Mouse (Mus musculus) forebrain, embryonic 10.5 days (tissue): ENCODE measurements around the gene Hamp2. TPM values are rescaled to one million over a fixed set of nuclear protein-coding genes. Genes with fewer than 3 reads are reported as not detected.
"Not testable (repeated sequence)": the region's sequence is repeated elsewhere in the genome, so short reads cannot be mapped to it uniquely, and the experiment has no call there.

Experiments
- DNase-seq: peaks from one replicate; pipeline ENCODE4 v3.0.0-alpha.2; 2017; ENCODE audit warnings: low spot score; ENCODE audit errors: extremely low spot score
- H3K27ac ChIP-seq: fragments of 300-500 bp; sonication (generic); 2 replicates; pipeline ENCODE4 v1.5.1; 2016; ENCODE audit warnings: mild to moderate bottlenecking
- H3K27me3 ChIP-seq: fragments of 300-500 bp; sonication (generic); 2 replicates; pipeline ENCODE4 v1.6.1; 2016; ENCODE audit warnings: mild to moderate bottlenecking; ENCODE audit not compliant: poor library complexity, severe bottlenecking
- H3K36me3 ChIP-seq: fragments of 300-500 bp; sonication (generic); replicated peaks from 2 replicates; pipeline ENCODE4 v1.6.1; 2016; ENCODE audit warnings: mild to moderate bottlenecking, moderate library complexity
- H3K4me1 ChIP-seq: fragments of 300-500 bp; sonication (generic); 2 replicates; pipeline ENCODE4 v1.6.1; 2016
- H3K4me3 ChIP-seq: fragments of 300-500 bp; sonication (generic); 2 replicates; pipeline ENCODE4 v1.5.1; 2016; ENCODE audit warnings: mild to moderate bottlenecking, moderate library complexity
- H3K9me3 ChIP-seq: fragments of 300-500 bp; sonication (generic); 2 replicates; pipeline ENCODE4 v1.6.1; 2016; ENCODE audit warnings: mild to moderate bottlenecking, moderate library complexity
- WGBS: fragments of 180-500 bp; shearing (Covaris S2); methylation state at CpG from one replicate; pipeline ENCODE4 v1.1.7; 2016; 5-methylcytosine and 5-hydroxymethylcytosine counted together
- polyA plus RNA-seq: library from polyadenylated mRNA; unstranded; fragments of >200 nt; fragmentation: Nextera tagmentation; extraction: Ambion mirVana; gene quantifications from 2 replicates; pipeline ENCODE4 v1.2.1, GENCODE M21; 2016

Hamp2 gene
- polyA plus RNA-seq, 1 experiment from 2014 or later = not detected

- no peaks in the 10 kb centered on the region for H3K27me3 ChIP-seq
- H3K36me3 ChIP-seq = peaks cover 48% of the 10 kb centered on the region
- H3K4me1 ChIP-seq = no peaks in the 10 kb centered on the region
- 94% methylated on average over 7 of the region's 7 CpGs for WGBS
- no peak for DNase-seq
- H3K9me3 ChIP-seq = no peaks in the 10 kb centered on the region
- no peak overlapping the region for H3K4me3 ChIP-seq
- no peak overlapping the region for H3K27ac ChIP-seq
Observed at GRCm38 (mm10) chr7:30945876-30946275, 21.4 kb upstream of the Hamp2 start.

DNA sequence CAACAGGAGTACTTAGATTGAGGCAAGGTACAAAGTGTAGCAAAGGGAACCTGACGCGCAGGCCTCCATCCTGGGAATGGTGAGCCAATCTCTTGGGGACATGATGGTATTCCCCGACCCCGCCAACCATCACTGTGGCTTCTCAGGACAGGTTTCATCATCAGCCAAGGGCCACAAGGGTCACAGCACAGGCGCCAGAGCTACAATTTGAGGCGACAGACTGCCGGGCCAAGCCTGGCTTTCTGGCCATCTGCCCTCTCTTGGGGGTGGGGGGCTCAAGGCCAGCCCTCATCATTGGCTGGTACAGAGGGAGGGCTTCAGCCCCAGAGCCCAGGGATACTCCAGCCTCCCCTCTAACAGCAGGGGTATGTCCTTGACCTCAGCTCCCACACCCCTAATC, 21.0 kb upstream of the Hamp2 start:
- DNase-seq, H3K27me3 ChIP-seq, H3K4me1 ChIP-seq, H3K9me3 ChIP-seq, H3K4me3 ChIP-seq, H3K27ac ChIP-seq: not testable (repeated sequence)
- 94% methylated on average over 7 of the region's 7 CpGs for WGBS
- H3K36me3 ChIP-seq = peaks cover 44% of the 10 kb centered on the region

GRCm38 (mm10) chr7:30944706-30945105, 20.2 kb upstream of the Hamp2 start:
- WGBS = 74% methylated on average over 2 of the region's 2 CpGs
- not testable (repeated sequence) for H3K4me3 ChIP-seq, H3K27ac ChIP-seq, H3K9me3 ChIP-seq, H3K27me3 ChIP-seq, H3K4me1 ChIP-seq, DNase-seq
- peaks cover 37% of the 10 kb centered on the region for H3K36me3 ChIP-seq

DNA sequence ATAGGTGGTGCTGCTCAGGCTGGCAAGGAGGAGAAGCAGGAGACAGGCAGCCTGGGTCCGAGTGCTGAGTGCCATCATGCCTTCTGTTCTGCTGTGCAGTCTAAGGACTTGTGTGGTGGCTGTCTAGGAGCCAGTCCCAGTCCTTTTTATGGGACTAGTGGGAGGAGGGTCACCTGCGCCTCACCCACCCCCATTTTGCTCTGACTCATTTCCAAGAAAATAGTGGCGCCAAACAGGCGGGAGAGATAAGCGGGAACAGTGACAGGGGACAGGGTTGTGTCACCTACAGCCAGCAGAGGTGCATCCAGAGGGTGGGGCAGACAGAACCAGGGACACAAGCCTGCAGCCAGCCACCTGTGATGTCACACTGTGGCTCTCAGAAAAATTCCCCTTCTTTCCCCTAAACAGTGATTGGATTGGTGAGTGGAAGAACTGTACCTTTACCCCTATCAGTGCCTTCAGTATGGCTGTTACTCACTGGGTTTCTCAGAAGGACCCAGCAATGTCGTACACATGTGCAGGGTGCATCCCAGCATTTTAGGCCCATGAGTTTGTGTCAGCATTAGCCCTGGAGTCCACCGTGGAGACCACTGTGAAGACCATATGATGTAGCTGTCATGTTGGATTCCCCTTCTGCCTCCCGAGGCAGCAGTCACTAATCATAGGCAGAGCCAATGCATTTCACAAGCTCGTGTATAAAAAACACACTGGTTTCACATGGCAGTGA, 19.6 kb upstream of the Hamp2 start, which contains the start of gene Hamp:
Gene Hamp (minus strand): TSS at position 124 of the 727 bp plus-strand sequence.
- no peak within 1 kb of the TSS for H3K27ac ChIP-seq
- no peaks in the 10 kb centered on the region for H3K4me1 ChIP-seq
- no peaks in the 10 kb centered on the region for H3K9me3 ChIP-seq
- DNase-seq = no peak
- H3K27me3 ChIP-seq = no peaks in the 10 kb centered on the region
- H3K36me3 ChIP-seq = peaks cover 30% of the 10 kb centered on the region
- 78% methylated on average over 9 of the region's 9 CpGs for WGBS
- H3K4me3 ChIP-seq = no peak within 1 kb of the TSS

GRCm38 (mm10) chr7:30942365-30942764, 17.9 kb upstream of the Hamp2 start:
- not testable (repeated sequence) for H3K4me1 ChIP-seq, H3K9me3 ChIP-seq, H3K27ac ChIP-seq, DNase-seq, H3K27me3 ChIP-seq, H3K4me3 ChIP-seq
- WGBS = 55% methylated on average over 3 of the region's 3 CpGs
- peaks cover 20% of the 10 kb centered on the region for H3K36me3 ChIP-seq

DNA sequence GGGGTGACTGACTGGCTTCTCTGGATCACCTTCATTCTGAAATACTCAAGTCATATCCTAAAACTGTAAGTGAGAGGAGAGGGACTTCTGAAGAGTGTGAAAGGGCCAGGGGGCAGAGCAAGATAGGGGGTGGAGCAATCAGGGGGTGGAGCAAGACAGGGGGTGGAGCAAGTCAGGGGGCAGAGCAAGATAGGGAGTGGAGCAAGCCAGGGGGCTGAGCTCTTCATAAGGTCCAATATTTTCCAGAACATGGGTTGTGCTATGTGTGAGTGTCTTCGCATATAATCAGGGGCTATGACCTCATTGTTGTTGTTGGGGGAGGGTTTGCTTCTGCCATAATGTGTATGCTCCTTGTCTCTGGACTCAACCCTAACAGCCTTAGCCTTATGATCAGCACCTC, 15.6 kb upstream of the Hamp2 start:
- H3K4me1 ChIP-seq, DNase-seq, H3K27me3 ChIP-seq, H3K36me3 ChIP-seq, H3K27ac ChIP-seq, H3K4me3 ChIP-seq, H3K9me3 ChIP-seq: not testable (repeated sequence)
- 81% methylated on average over 1 of the region's 1 CpGs for WGBS

GRCm38 (mm10) chr7:30935422-30936099, 11.1 kb upstream of the Hamp2 start:
- not testable (repeated sequence) for H3K4me1 ChIP-seq, H3K4me3 ChIP-seq, H3K36me3 ChIP-seq, H3K27me3 ChIP-seq, DNase-seq, H3K9me3 ChIP-seq, H3K27ac ChIP-seq
- WGBS = 77% methylated on average over 6 of the region's 6 CpGs

GRCm38 (mm10) chr7:30924071-30924470, 410 bp downstream of the Hamp2 start:
- Histone ChIP-seq H3K27me3 (no peaks in the 10 kb centered on the region), H3K27ac (no peak overlapping the region), H3K4me1 (no peaks in the 10 kb centered on the region), H3K4me3 (no peak overlapping the region), H3K9me3 (no peaks in the 10 kb centered on the region), H3K36me3 (no peaks in the 10 kb centered on the region)
- WGBS = 75% methylated on average over 3 of the region's 3 CpGs
- DNase-seq = no peak

GRCm38 (mm10) chr7:30922490-30922889, 2.0 kb downstream of the Hamp2 start:
- not testable (repeated sequence) for H3K4me1 ChIP-seq, H3K36me3 ChIP-seq, H3K27me3 ChIP-seq, H3K9me3 ChIP-seq, DNase-seq, H3K27ac ChIP-seq, H3K4me3 ChIP-seq
- 75% methylated on average over 3 of the region's 3 CpGs for WGBS

GRCm38 (mm10) chr7:30920217-30920616, 4.3 kb downstream of the Hamp2 start:
- Histone ChIP-seq H3K4me1 (peaks cover 11% of the 10 kb centered on the region), H3K36me3 (no peaks in the 10 kb centered on the region), H3K27me3 (no peaks in the 10 kb centered on the region), H3K4me3 (no peak overlapping the region), H3K9me3 (no peaks in the 10 kb centered on the region), H3K27ac (no peak overlapping the region)
- WGBS = 63% methylated on average over 3 of the region's 3 CpGs
- no peak for DNase-seq

DNA sequence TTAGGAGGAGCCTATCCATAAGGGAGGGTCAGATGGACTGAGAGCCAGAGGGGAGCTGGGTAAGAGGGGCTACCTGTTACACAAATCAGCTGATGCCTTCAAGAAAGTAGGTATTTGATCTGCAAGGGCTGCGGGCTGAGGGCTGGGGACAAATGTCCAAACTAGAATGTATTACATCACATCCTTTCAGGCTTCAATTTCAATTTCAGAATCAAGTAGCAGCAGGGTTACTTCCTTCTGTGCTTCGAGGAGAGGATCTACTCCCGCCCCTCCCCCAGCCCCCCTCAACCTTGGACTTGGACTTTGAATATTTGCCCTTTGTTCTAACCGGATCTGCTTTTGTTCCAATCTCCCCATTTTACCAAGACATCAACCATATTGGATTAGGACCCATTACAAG, 7.3 kb downstream of the Hamp2 start:
- no peak overlapping the region for H3K4me3 ChIP-seq
- peaks cover 14% of the 10 kb centered on the region for H3K4me1 ChIP-seq
- H3K27me3 ChIP-seq = no peaks in the 10 kb centered on the region
- no peak for DNase-seq
- WGBS = 47% methylated on average over 4 of the region's 4 CpGs
- H3K27ac ChIP-seq = no peak overlapping the region
- H3K9me3 ChIP-seq = no peaks in the 10 kb centered on the region
- H3K36me3 ChIP-seq = no peaks in the 10 kb centered on the region

GRCm38 (mm10) chr7:30916713-30917112, 7.8 kb downstream of the Hamp2 start:
- WGBS = 17% methylated on average over 6 of the region's 6 CpGs
- H3K36me3 ChIP-seq = no peaks in the 10 kb centered on the region
- H3K4me1 ChIP-seq = peaks cover 14% of the 10 kb centered on the region
- H3K27ac ChIP-seq = no peak overlapping the region
- no peaks in the 10 kb centered on the region for H3K9me3 ChIP-seq
- no peak overlapping the region for H3K4me3 ChIP-seq
- no peak for DNase-seq
- no peaks in the 10 kb centered on the region for H3K27me3 ChIP-seq

GRCm38 (mm10) chr7:30914732-30915131, 9.7 kb downstream of the Hamp2 start, which contains the start of gene Mag:
Mag (minus strand) TSS chr7:30914873.
- H3K4me3 ChIP-seq = no peak within 1 kb of the TSS
- H3K27ac ChIP-seq = no peak within 1 kb of the TSS
- 72% methylated on average over 8 of the region's 8 CpGs for WGBS
- no peaks in the 10 kb centered on the region for H3K9me3 ChIP-seq
- H3K27me3 ChIP-seq = no peaks in the 10 kb centered on the region
- DNase-seq = no peak
- H3K4me1 ChIP-seq = peaks cover 14% of the 10 kb centered on the region
- H3K36me3 ChIP-seq = no peaks in the 10 kb centered on the region
